Mouse (Mus musculus): ENCODE data around the gene Ttc6.

The Ttc6 gene

GRCm38 (mm10) chr12:57662986-57663674 lies 99.2 kb downstream of the Ttc6 start:
- no peak for DNase-seq (ENCODE audit: low spot score)

- no peak for DNase-seq (ENCODE audit: low spot score)
Measured at GRCm38 (mm10) chr12:57672414-57672813, 108.5 kb downstream of the Ttc6 start.

- DNase-seq (ENCODE audit: low spot score) = no peak
Measured at GRCm38 (mm10) chr12:57684967-57685423, 121.1 kb downstream of the Ttc6 start.

GRCm38 (mm10) chr12:57709966-57710365 lies 146.1 kb downstream of the Ttc6 start:
- no peak for DNase-seq (ENCODE audit: low spot score)

- no peak for DNase-seq (ENCODE audit: low spot score)
Measured at GRCm38 (mm10) chr12:57764720-57765119, 200.8 kb downstream of the Ttc6 start.

GRCm38 (mm10) chr12:57776290-57776997 lies 212.5 kb downstream of the Ttc6 start:
- DNase-seq (ENCODE audit: low spot score) = no peak

- DNase-seq (ENCODE audit: low spot score) = no peak
Measured at GRCm38 (mm10) chr12:57781926-57782325, 218.0 kb downstream of the Ttc6 start.

GRCm38 (mm10) chr12:57787471-57787870 lies 223.6 kb downstream of the Ttc6 start:
- peak; percentile 16 for DNase-seq (ENCODE audit: low spot score)
